Mouse (Mus musculus): Measurements from ENCODE around the gene B3galnt1.
A peak's percentile ranks its signal among the peaks of the same experiment; 100 is the strongest.
"Not testable (repeated sequence)": the region's sequence is repeated elsewhere in the genome, so short reads cannot be mapped to it uniquely, and the experiment has no call there.

The B3galnt1 gene

GRCm38 (mm10) chr3:69598261-69599165 is at the start of gene B3galnt1:
TSS of gene B3galnt1 (minus strand) at chr3:69598960.
- DNase-seq, result peak; percentile 68

- no peak for DNase-seq
These were observed 35.8 kb upstream of the B3galnt1 start for GRCm38 (mm10) chr3:69634521-69634920.

- DNase-seq, result no peak
These were observed 35.1 kb upstream of the B3galnt1 start for GRCm38 (mm10) chr3:69633706-69634420.

- DNase-seq, result no peak
These were observed 28.3 kb upstream of the B3galnt1 start for GRCm38 (mm10) chr3:69626963-69627590.

- no peak for DNase-seq
These were observed 27.6 kb upstream of the B3galnt1 start for GRCm38 (mm10) chr3:69626213-69626962.

- DNase-seq, result no peak
These were observed 25.4 kb upstream of the B3galnt1 start for GRCm38 (mm10) chr3:69624182-69624581.

GRCm38 (mm10) chr3:69607909-69608308 is 9.1 kb upstream of the B3galnt1 start:
- no peak for DNase-seq

- no peak for DNase-seq
These were observed 8.7 kb upstream of the B3galnt1 start for GRCm38 (mm10) chr3:69607468-69607867.

- no peak for DNase-seq
These were observed 8.2 kb upstream of the B3galnt1 start for GRCm38 (mm10) chr3:69606923-69607322.

- no peak for DNase-seq
These were observed 373 bp upstream of the B3galnt1 start for GRCm38 (mm10) chr3:69599166-69599500.

GRCm38 (mm10) chr3:69597816-69598215 is 944 bp downstream of the B3galnt1 start:
- DNase-seq, result peak; percentile 12

GRCm38 (mm10) chr3:69597211-69597610 is 1.5 kb downstream of the B3galnt1 start:
- no peak for DNase-seq

GRCm38 (mm10) chr3:69596116-69596515 is 2.6 kb downstream of the B3galnt1 start:
- no peak for DNase-seq

GRCm38 (mm10) chr3:69594071-69594470 is 4.7 kb downstream of the B3galnt1 start:
- DNase-seq, result no peak

GRCm38 (mm10) chr3:69593426-69593825 is 5.3 kb downstream of the B3galnt1 start:
- no peak for DNase-seq

GRCm38 (mm10) chr3:69588101-69588760 is 10.5 kb downstream of the B3galnt1 start:
- no peak for DNase-seq

- no peak for DNase-seq
These were observed 15.0 kb downstream of the B3galnt1 start for GRCm38 (mm10) chr3:69583798-69584197.

GRCm38 (mm10) chr3:69578791-69579190 is 20.0 kb downstream of the B3galnt1 start:
- DNase-seq, result no peak

GRCm38 (mm10) chr3:69576715-69577114 is 22.0 kb downstream of the B3galnt1 start:
- DNase-seq, result no peak

- DNase-seq, result no peak
These were observed 23.2 kb downstream of the B3galnt1 start for GRCm38 (mm10) chr3:69575577-69575976.

GRCm38 (mm10) chr3:69572561-69572960 is 26.2 kb downstream of the B3galnt1 start:
- DNase-seq, result no peak

GRCm38 (mm10) chr3:69565586-69565985 is 33.2 kb downstream of the B3galnt1 start:
- DNase-seq, result not testable (repeated sequence)
